Mouse (Mus musculus) limb, embryonic 10.5 days (tissue): ENCODE results near the gene Casq2. TPM values are rescaled to one million over a fixed set of nuclear protein-coding genes. Genes with fewer than 3 reads are reported as not detected.

Experiments used
- DNase-seq: peaks from one replicate; pipeline ENCODE4 v3.0.0-alpha.2; 2017; ENCODE audit warnings: low spot score
- H3K27ac ChIP-seq: fragments of 300-500 bp; sonication (generic); 2 replicates; pipeline ENCODE4 v1.5.1; 2016; ENCODE audit warnings: mild to moderate bottlenecking
- H3K27me3 ChIP-seq: fragments of 300-500 bp; sonication (generic); 2 replicates; pipeline ENCODE4 v1.6.1; 2016; ENCODE audit warnings: low read depth, mild to moderate bottlenecking; ENCODE audit not compliant: poor library complexity, severe bottlenecking
- H3K36me3 ChIP-seq: fragments of 300-500 bp; sonication (generic); 2 replicates; pipeline ENCODE4 v1.6.1; 2016; ENCODE audit warnings: mild to moderate bottlenecking, moderate library complexity
- H3K4me1 ChIP-seq: fragments of 300-500 bp; sonication (generic); 2 replicates; pipeline ENCODE4 v1.6.1; 2016
- H3K4me3 ChIP-seq: fragments of 300-500 bp; sonication (generic); 2 replicates; pipeline ENCODE4 v1.5.1; 2016; ENCODE audit warnings: mild to moderate bottlenecking, moderate library complexity
- H3K9me3 ChIP-seq: fragments of 300-500 bp; sonication (generic); replicated peaks from 2 replicates; pipeline ENCODE4 v1.6.1; 2016; ENCODE audit warnings: mild to moderate bottlenecking
- WGBS: fragments of 180-500 bp; shearing (Covaris S2); methylation state at CpG from one replicate; pipeline ENCODE4 v1.1.7; 2016; 5-methylcytosine and 5-hydroxymethylcytosine counted together
- polyA plus RNA-seq: library from polyadenylated mRNA; unstranded; fragments of >200 nt; fragmentation: Nextera tagmentation; extraction: Ambion mirVana; gene quantifications from 2 replicates; pipeline ENCODE4 v1.2.1, GENCODE M21; 2016

Gene Casq2
- polyA plus RNA-seq, 1 experiment from 2014 or later = 0.28 TPM

- Histone ChIP-seq H3K27me3 (peaks cover 8% of the 10 kb centered on the region; the same call in 1 of the 2 replicates), H3K27ac (peak overlapping the region; percentile 70), H3K9me3 (no peaks in the 10 kb centered on the region), H3K4me1 (peaks cover 87% of the 10 kb centered on the region), H3K36me3 (no peaks in the 10 kb centered on the region), H3K4me3 (peak overlapping the region; percentile 30)
- DNase-seq = peak; percentile 45
- 5% methylated on average over 20 of the region's 20 CpGs for WGBS
These were observed 107.5 kb downstream of the Casq2 start for GRCm38 (mm10) chr3:102193488-102194290.

GRCm38 (mm10) chr3:102194291-102195051, 108.3 kb downstream of the Casq2 start:
- DNase-seq = peak; percentile 54
- Histone ChIP-seq H3K9me3 (no peaks in the 10 kb centered on the region), H3K36me3 (no peaks in the 10 kb centered on the region), H3K4me3 (peak overlapping the region; percentile 18), H3K4me1 (peaks cover 89% of the 10 kb centered on the region), H3K27me3 (peaks cover 8% of the 10 kb centered on the region; the same call in 1 of the 2 replicates), H3K27ac (peak overlapping the region; percentile 70)
- 5% methylated on average over 11 of the region's 11 CpGs for WGBS

GRCm38 (mm10) chr3:102195762-102196161, 109.5 kb downstream of the Casq2 start:
- 41% methylated on average over 2 of the region's 2 CpGs for WGBS
- H3K4me1 ChIP-seq = peaks cover 89% of the 10 kb centered on the region
- no peak overlapping the region for H3K27ac ChIP-seq

More at GRCm38 (mm10) chr3:102195762-102196161, 109.5 kb downstream of the Casq2 start:
- Histone ChIP-seq H3K9me3 (no peaks in the 10 kb centered on the region), H3K4me3 (no peak overlapping the region), H3K36me3 (no peaks in the 10 kb centered on the region), H3K27me3 (peaks cover 8% of the 10 kb centered on the region; the same call in 1 of the 2 replicates)
- no peak for DNase-seq

Other genes starting within 250 kb of the Casq2 start
- gene Mab21l3, start 237.5 kb upstream of the Casq2 start, polyA plus RNA-seq = 0.31 and 1.0 TPM in 2 replicates
- gene Slc22a15, start 162.0 kb upstream of the Casq2 start, polyA plus RNA-seq = 2.8 and 3.5 TPM in 2 replicates
- 0.13 and 0.14 TPM in 2 replicates for gene Nhlh2, start 76.3 kb upstream of the Casq2 start, polyA plus RNA-seq
- 11.8 and 14.8 TPM in 2 replicates for gene Vangl1, start 118.3 kb downstream of the Casq2 start, polyA plus RNA-seq